Mouse (Mus musculus) CH12.LX (cell line): ENCODE data around the gene Srrm1. TPM values are rescaled to one million over a fixed set of nuclear protein-coding genes. Genes with fewer than 3 reads are reported as not detected.

Experiments used
- DNase-seq: peaks from one replicate; pipeline ENCODE4 v3.0.0-alpha.2; 2013; ENCODE audit errors: extremely low read depth
- H3K27ac ChIP-seq: 2 replicates; pipeline ENCODE4 v1.5.1; 2012; ENCODE audit warnings: low read depth, mild to moderate bottlenecking, control low read depth, moderate library complexity; ENCODE audit not compliant: insufficient read depth
- H3K27me3 ChIP-seq: replicated peaks from 2 replicates; pipeline ENCODE3; 2012; ENCODE audit warnings: inconsistent platforms
- H3K36me3 ChIP-seq, 2 experiments: replicated peaks in 1 of 2; 2 replicates each; pipeline versions ENCODE3 to v1.6.1; 2012; ENCODE audit warnings: inconsistent platforms in 1 of 2, low read length in 1 of 2, mild to moderate bottlenecking in 1 of 2, mixed read lengths in 1 of 2, moderate library complexity in 1 of 2; ENCODE audit not compliant: control insufficient read depth in 1 of 2, insufficient read depth in 1 of 2
- H3K4me1 ChIP-seq, 2 experiments: 2 replicates each; pipeline ENCODE4 v1.6.1; 2012; ENCODE audit warnings: inconsistent platforms in 1 of 2, moderate library complexity in 1 of 2; ENCODE audit not compliant: insufficient read depth in 2 of 2, control insufficient read depth in 1 of 2
- H3K4me2 ChIP-seq: 2 replicates; pipeline ENCODE4 v1.6.1; 2012; ENCODE audit warnings: low read depth, mild to moderate bottlenecking, control low read depth; ENCODE audit not compliant: poor library complexity, insufficient read depth, severe bottlenecking
- H3K4me3 ChIP-seq, 3 experiments: fragments of 150-350 bp in 1 of 3; sonication (generic) in 1 of 3; replicated peaks in 1 of 3; 2 replicates each; pipeline versions ENCODE3 to v1.5.1; 2011 to 2012; ENCODE audit warnings: low read depth in 2 of 3, low read length in 2 of 3, mild to moderate bottlenecking in 2 of 3, moderate library complexity in 2 of 3, control low read depth in 1 of 3, improper control_type of control experiment in 1 of 3, inconsistent platforms in 1 of 3, mixed read lengths in 1 of 3; ENCODE audit not compliant: poor library complexity in 1 of 3
- H3K79me2 ChIP-seq: replicated peaks from 2 replicates; pipeline ENCODE4 v1.6.1; 2012; ENCODE audit warnings: mild to moderate bottlenecking, moderate library complexity; ENCODE audit not compliant: control insufficient read depth, poor library complexity, insufficient read depth, severe bottlenecking; ENCODE audit errors: extremely low read depth
- H3K9ac ChIP-seq: 2 replicates; pipeline ENCODE4 v1.6.1; 2012; ENCODE audit warnings: low read depth, mild to moderate bottlenecking, control low read depth, moderate library complexity; ENCODE audit not compliant: insufficient read depth
- H3K9me3 ChIP-seq: replicated peaks from 2 replicates; pipeline ENCODE3; 2012; ENCODE audit warnings: low read length, inconsistent platforms, mixed read lengths
- CHD1 ChIP-seq: IDR thresholded peaks from 2 replicates; pipeline ENCODE4 v1.6.1; 2012; ENCODE audit warnings: low read depth, low read length, improper control_type of control experiment, inconsistent platforms
- CHD2 ChIP-seq: IDR thresholded peaks from 2 replicates; pipeline ENCODE4 v1.6.1; 2011; ENCODE audit warnings: low read length, improper control_type of control experiment
- CTCF ChIP-seq, 2 experiments: IDR thresholded peaks in 1 of 2; conservative IDR thresholded peaks in 1 of 2; 2 replicates each; pipeline ENCODE4 v1.5.1; 2011 to 2012; ENCODE audit warnings: low read depth in 2 of 2, low read length in 2 of 2, improper control_type of control experiment in 1 of 2, inconsistent platforms in 1 of 2, mild to moderate bottlenecking in 1 of 2, moderate library complexity in 1 of 2
- EP300 ChIP-seq: IDR thresholded peaks from 2 replicates; pipeline ENCODE4 v1.6.1; 2011; ENCODE audit warnings: low read length, improper control_type of control experiment
- HCFC1 ChIP-seq: IDR thresholded peaks from 2 replicates; pipeline ENCODE4 v1.6.1; 2012; ENCODE audit warnings: low read depth, mild to moderate bottlenecking, inconsistent platforms, low read length, improper control_type of control experiment
- JUN ChIP-seq: IDR thresholded peaks from 2 replicates; pipeline ENCODE4 v1.6.1; 2011; ENCODE audit warnings: low read depth, mild to moderate bottlenecking, low read length, improper control_type of control experiment, moderate library complexity; ENCODE audit not compliant: insufficient read depth
- JUND ChIP-seq: conservative IDR thresholded peaks from 2 replicates; pipeline ENCODE4 v1.6.1; 2011; ENCODE audit warnings: low read depth, low read length, improper control_type of control experiment
- MAFK ChIP-seq: IDR thresholded peaks from 2 replicates; pipeline ENCODE4 v1.6.1; 2011; ENCODE audit warnings: low read length, improper control_type of control experiment; ENCODE audit not compliant: insufficient replicate concordance
- MAX ChIP-seq: IDR thresholded peaks from 2 replicates; pipeline ENCODE4 v1.6.1; 2011; ENCODE audit warnings: low read length, improper control_type of control experiment
- MAZ ChIP-seq: IDR thresholded peaks from 2 replicates; pipeline ENCODE4 v1.6.1; 2012; ENCODE audit warnings: low read depth, mild to moderate bottlenecking, inconsistent platforms, low read length, improper control_type of control experiment, moderate library complexity
- MEF2A ChIP-seq: IDR thresholded peaks from 2 replicates; pipeline ENCODE4 v1.6.1; 2014; ENCODE audit warnings: low read depth, mild to moderate bottlenecking, inconsistent platforms, low read length, improper control_type of control experiment, borderline replicate concordance
- MYC ChIP-seq: IDR thresholded peaks from 2 replicates; pipeline ENCODE4 v1.6.1; 2011; ENCODE audit warnings: low read depth, mild to moderate bottlenecking, improper control_type of control experiment, low read length
- NELFE ChIP-seq: IDR thresholded peaks from 2 replicates; pipeline ENCODE4 v1.6.1; 2011; ENCODE audit warnings: low read depth, low read length, improper control_type of control experiment
- NRF1 ChIP-seq: IDR thresholded peaks from 2 replicates; pipeline ENCODE4 v1.6.1; 2014; ENCODE audit warnings: low read depth, mild to moderate bottlenecking, inconsistent platforms, low read length, improper control_type of control experiment, moderate library complexity
- PAX5 ChIP-seq: IDR thresholded peaks from 2 replicates; pipeline ENCODE4 v1.6.1; 2012; ENCODE audit warnings: low read length, inconsistent platforms, mixed read lengths
- POLR2A ChIP-seq: IDR thresholded peaks from 2 replicates; pipeline ENCODE4 v1.6.1; 2011; ENCODE audit warnings: low read depth, mild to moderate bottlenecking, improper control_type of control experiment, low read length
- POLR2AphosphoS2 ChIP-seq: IDR thresholded peaks from 2 replicates; pipeline ENCODE4 v1.6.1; 2011; ENCODE audit warnings: low read depth, low read length, improper control_type of control experiment
- RAD21 ChIP-seq: IDR thresholded peaks from 2 replicates; pipeline ENCODE4 v1.6.1; 2011; ENCODE audit warnings: low read depth, mild to moderate bottlenecking, low read length, improper control_type of control experiment, moderate library complexity
- RCOR1 ChIP-seq: conservative IDR thresholded peaks from 2 replicates; pipeline ENCODE4 v1.6.1; 2012; ENCODE audit warnings: low read depth, mild to moderate bottlenecking, inconsistent platforms, low read length, improper control_type of control experiment
- SIN3A ChIP-seq: IDR thresholded peaks from 2 replicates; pipeline ENCODE4 v1.6.1; 2012; ENCODE audit warnings: low read length, improper control_type of control experiment, inconsistent platforms
- TCF12 ChIP-seq: IDR thresholded peaks from 2 replicates; pipeline ENCODE4 v1.6.1; 2014; ENCODE audit warnings: low read depth, mild to moderate bottlenecking, inconsistent platforms, low read length, improper control_type of control experiment
- UBTF ChIP-seq: IDR thresholded peaks from 2 replicates; pipeline ENCODE4 v1.6.1; 2012; ENCODE audit warnings: low read depth, mild to moderate bottlenecking, inconsistent platforms, low read length, improper control_type of control experiment, moderate library complexity
- ZKSCAN1 ChIP-seq: IDR thresholded peaks from 2 replicates; pipeline ENCODE4 v1.6.1; 2012; ENCODE audit warnings: low read depth, inconsistent platforms, low read length, improper control_type of control experiment, borderline replicate concordance
- ZNF384 ChIP-seq: IDR thresholded peaks from 2 replicates; pipeline ENCODE4 v1.6.1; 2012; ENCODE audit warnings: low read depth, low read length, improper control_type of control experiment, inconsistent platforms
- dilution Hi-C: fragments of 300-500 bp; cut with MboI; formaldehyde crosslinking; loops from 2 replicates; pipeline ENCODE4 v1.14.3; 2020; ENCODE audit warnings: low sequenced_read_pairs; ENCODE audit not compliant: extremely low pct_unique_long_range_greater_than_20kb, extremely low pct_ligation_motif_present
- in situ Hi-C: fragments of 300-500 bp; cut with MboI; formaldehyde crosslinking; loops from 3 replicates; pipeline ENCODE4 v1.14.3; 2019; ENCODE audit warnings: low sequenced_read_pairs, low pct_ligation_motif_present, low pct_unique_long_range_greater_than_20kb, mixed read lengths
- polyA plus RNA-seq: library from polyadenylated mRNA; unstranded; fragments of >175 nt; gene quantifications from 2 replicates; pipeline ENCODE4 v1.2.1, GENCODE M21; 2012; ENCODE audit warnings: low read depth; ENCODE audit not compliant: insufficient read length
- total RNA-seq, 2 experiments: library from RNA; depleted of rRNA; stranded (reverse); fragments of 300-350 nt in 1 of 2; fragments of >200 nt in 1 of 2; gene quantifications; 2 replicates each; pipeline ENCODE4 v1.2.3; 2012 to 2014

Srrm1 gene
- total and polyA plus RNA-seq, 3 experiments: 14.2 to 180 (median 23.6) TPM

GRCm38 (mm10) chr4:135274761-135275160 lies 78.4 kb downstream of the Srrm1 start:
- Histone ChIP-seq H3K9ac (no peak overlapping the region), H3K27me3 (no peaks in the 10 kb centered on the region), H3K79me2 (peaks cover 25% of the 10 kb centered on the region), H3K4me2 (no peak overlapping the region), H3K4me3 (no peak overlapping the region), H3K4me1 (peaks cover 8 to 33% of the 10 kb centered on the region in 2 experiments), H3K36me3 (peaks cover 3 to 13% of the 10 kb centered on the region in 2 experiments), H3K27ac (no peak overlapping the region), H3K9me3 (no peaks in the 10 kb centered on the region)
- no peak for DNase-seq
- dilution Hi-C loops (no loop called here), in situ Hi-C loops (loop anchor here (5.0 kb wide), 1 partner anchor 38 kb away; no protein-coding TSS in a partner anchor)
- no peak for TF ChIP-seq POLR2AphosphoS2

GRCm38 (mm10) chr4:135273307-135273682 lies 79.8 kb downstream of the Srrm1 start:
- H3K79me2 ChIP-seq: peaks cover 39% of the 10 kb centered on the region
- DNase-seq: no peak
- no peaks in the 10 kb centered on the region for H3K9me3 ChIP-seq
- H3K9ac ChIP-seq: peak overlapping the region; percentile 20; the same call in 1 of the 2 replicates
- in situ Hi-C loops (no loop called here), dilution Hi-C loops (no loop called here)
- no peak overlapping the region for H3K27ac ChIP-seq
- TF ChIP-seq EP300 (no peak), MAZ (no peak), POLR2A (no peak), SIN3A (no peak), PAX5 (no peak), RCOR1 (no peak), MAX (no peak), RAD21 (no peak), MEF2A (no peak), MYC (no peak), CHD2 (no peak)
- peaks cover 10 to 28% of the 10 kb centered on the region in 2 experiments for H3K36me3 ChIP-seq
- H3K27me3 ChIP-seq: no peaks in the 10 kb centered on the region
- peak overlapping the region; percentile 15 to 97 (median 41) for H3K4me3 ChIP-seq
- H3K4me2 ChIP-seq: peak overlapping the region; percentile 41
- H3K4me1 ChIP-seq: peaks cover 8 to 38% of the 10 kb centered on the region in 2 experiments

GRCm38 (mm10) chr4:135272640-135273306 lies 80.3 kb downstream of the Srrm1 start, which contains the start of gene Clic4:
Clic4 (minus strand) TSS chr4:135272814.
- H3K9me3 ChIP-seq: no peaks in the 10 kb centered on the region
- H3K9ac ChIP-seq: peak within 1 kb of the TSS; percentile 100
- H3K27ac ChIP-seq: peak within 1 kb of the TSS; percentile 93
- H3K4me3 ChIP-seq: peak within 1 kb of the TSS; percentile 93 to 97 (median 95)
- in situ Hi-C loops (no loop called here), dilution Hi-C loops (no loop called here)
- DNase-seq: peak; percentile 98
- peaks cover 8 to 41% of the 10 kb centered on the region in 2 experiments for H3K4me1 ChIP-seq
- no peaks in the 10 kb centered on the region for H3K27me3 ChIP-seq
- H3K36me3 ChIP-seq: peaks cover 12 to 33% of the 10 kb centered on the region in 2 experiments
- peak within 1 kb of the TSS; percentile 41 for H3K4me2 ChIP-seq
- peaks cover 45% of the 10 kb centered on the region for H3K79me2 ChIP-seq
- TF ChIP-seq EP300: no peak
- TF ChIP-seq NRF1: peak; percentile 55; the same call in 1 of the 2 replicates
- no peak for TF ChIP-seq MAX
- TF ChIP-seq JUND: no peak
- TF ChIP-seq HCFC1: 0 out of 2 replicates have a peak, but pooled peaks have one; percentile 5
- TF ChIP-seq ZKSCAN1: no peak
- no peak; the same call in 1 of the 2 replicates for TF ChIP-seq RAD21
- peak; percentile 97 for TF ChIP-seq NELFE
- TF ChIP-seq UBTF: no peak
- no peak for TF ChIP-seq MAFK
- peak; percentile 91 for TF ChIP-seq TCF12
- peak; percentile 92 for TF ChIP-seq POLR2AphosphoS2
- no peak; the same call in none of the 2 replicates for TF ChIP-seq MAZ
- TF ChIP-seq SIN3A: peak; percentile 91
- no peak for TF ChIP-seq ZNF384
- TF ChIP-seq CTCF (conservative IDR thresholded peaks at IDR 0.05 in 1 of 2, IDR thresholded peaks at IDR 0.05 in 1 of 2; ENCODE audit: low read depth in 2 of 2, low read length in 2 of 2): no peak
- TF ChIP-seq JUN: no peak
- 0 out of 2 replicates have a peak, but pooled peaks have one; percentile 19 for TF ChIP-seq CHD1
- TF ChIP-seq CHD2: peak; percentile 54; the same call in 1 of the 2 replicates
- TF ChIP-seq MEF2A: peak; percentile 32
